Mouse (Mus musculus) lung, postnatal 0 days (tissue): ENCODE measurements around the gene Gm3625. TPM values are rescaled to one million over a fixed set of nuclear protein-coding genes. Genes with fewer than 3 reads are reported as not detected.
A peak's percentile ranks its signal among the peaks of the same experiment; 100 is the strongest.

Experiments
- ATAC-seq: fragments of 200-750 bp; cut with Nextera tagmentation; 2 replicates; pipeline ENCODE4 v1.8.0; 2017; ENCODE audit warnings: moderate library complexity
- DNase-seq: peaks from one replicate; pipeline ENCODE4 v3.0.0-alpha.2; 2016; ENCODE audit warnings: low spot score
- H3K27ac ChIP-seq: fragments of 300-500 bp; sonication (generic); 2 replicates; pipeline ENCODE4 v1.5.1; 2014; ENCODE audit warnings: antibody characterized with exemption, mild to moderate bottlenecking, low read length, mixed read lengths
- H3K27me3 ChIP-seq: fragments of 300-500 bp; sonication (generic); replicated peaks from 2 replicates; pipeline ENCODE4 v1.6.1; 2014; ENCODE audit warnings: low read length, mixed read lengths; ENCODE audit not compliant: insufficient read depth
- H3K36me3 ChIP-seq: fragments of 300-500 bp; sonication (generic); 2 replicates; pipeline ENCODE4 v1.6.1; 2014; ENCODE audit warnings: low read length, mixed read lengths; ENCODE audit not compliant: insufficient read depth
- H3K4me1 ChIP-seq: fragments of 300-500 bp; sonication (generic); 2 replicates; pipeline ENCODE4 v1.6.1; 2014; ENCODE audit warnings: antibody characterized with exemption, low read depth, low read length, mixed read lengths; ENCODE audit not compliant: insufficient read depth
- H3K4me2 ChIP-seq: fragments of 300-500 bp; sonication (generic); replicated peaks from 2 replicates; pipeline ENCODE4 v1.6.1; 2014; ENCODE audit warnings: low read depth, mild to moderate bottlenecking, low read length, moderate library complexity, mixed read lengths
- H3K4me3 ChIP-seq: fragments of 300-500 bp; sonication (generic); 2 replicates; pipeline ENCODE4 v1.5.1; 2014; ENCODE audit warnings: low read depth, low read length
- H3K9ac ChIP-seq: fragments of 300-500 bp; sonication (generic); replicated peaks from 2 replicates; pipeline ENCODE4 v1.6.1; 2014; ENCODE audit warnings: low read depth, mild to moderate bottlenecking
- H3K9me3 ChIP-seq: fragments of 300-500 bp; sonication (generic); 2 replicates; pipeline ENCODE4 v1.6.1; 2016; ENCODE audit warnings: low read length, mixed read lengths
- CTCF ChIP-seq: IDR thresholded peaks from 2 replicates; pipeline ENCODE4 v1.5.1; 2016; ENCODE audit warnings: antibody characterized with exemption, mild to moderate bottlenecking
- EP300 ChIP-seq: IDR thresholded peaks from 2 replicates; pipeline ENCODE4 v1.6.1; 2016; ENCODE audit warnings: antibody characterized with exemption, mild to moderate bottlenecking, control low read depth
- WGBS: fragments of 180-500 bp; shearing (Covaris S2); extraction: QIAGEN DNeasy Blood & Tissue Kit; methylation state at CpG from one replicate; pipeline ENCODE4 v1.1.7; 2014; 5-methylcytosine and 5-hydroxymethylcytosine counted together
- polyA plus RNA-seq: library from polyadenylated mRNA; unstranded; fragments of >200 nt; fragmentation: Nextera tagmentation; extraction: Ambion mirVana; gene quantifications from 2 replicates; pipeline ENCODE4 v1.2.1, GENCODE M21; 2015

Gm3625 gene
- not detected in 2 replicates for polyA plus RNA-seq

- 1% methylated on average over 32 of the region's 49 CpGs for WGBS
- H3K27ac ChIP-seq, result peak within 1 kb of the TSS; percentile 97
- no peak for TF ChIP-seq EP300
- TF ChIP-seq CTCF, result no peak
- H3K36me3 ChIP-seq, result no peaks in the 10 kb centered on the region
- no peaks in the 10 kb centered on the region for H3K9me3 ChIP-seq
- peak within 1 kb of the TSS; percentile 77 for H3K4me2 ChIP-seq
- DNase-seq (peak; percentile 80), ATAC-seq (peak; percentile 89)
- H3K27me3 ChIP-seq, result no peaks in the 10 kb centered on the region
- H3K4me1 ChIP-seq, result peaks cover 8% of the 10 kb centered on the region; the same call in 1 of the 2 replicates
- peak within 1 kb of the TSS; percentile 96 for H3K9ac ChIP-seq
- peak within 1 kb of the TSS; percentile 99 for H3K4me3 ChIP-seq
These were observed at the start of gene Gm3625, which contains the start of gene Itsn2 for GRCm38 (mm10) chr12:4592541-4593165. Gm3625 (minus strand) TSS chr12:4592927. Itsn2 (plus strand) TSS chr12:4592638.

GRCm38 (mm10) chr12:4640737-4641136, 48.0 kb upstream of the Gm3625 start:
- WGBS, result 85% methylated on average over 1 of the region's 1 CpGs
- no peaks in the 10 kb centered on the region for H3K27me3 ChIP-seq
- no peak for TF ChIP-seq CTCF
- TF ChIP-seq EP300, result no peak
- H3K27ac ChIP-seq, result no peak overlapping the region
- no peak overlapping the region for H3K4me2 ChIP-seq
- peaks cover 12% of the 10 kb centered on the region for H3K36me3 ChIP-seq
- DNase-seq, result no peak
- H3K9me3 ChIP-seq, result no peaks in the 10 kb centered on the region
- H3K4me1 ChIP-seq, result no peaks in the 10 kb centered on the region
- no peak overlapping the region for H3K4me3 ChIP-seq
- ATAC-seq, result no peak
- H3K9ac ChIP-seq, result no peak overlapping the region

GRCm38 (mm10) chr12:4638438-4638837, 45.7 kb upstream of the Gm3625 start:
- peaks cover 21% of the 10 kb centered on the region for H3K36me3 ChIP-seq
- no peak overlapping the region for H3K9ac ChIP-seq
- 93% methylated on average over 1 of the region's 1 CpGs for WGBS
- no peak overlapping the region for H3K4me2 ChIP-seq
- H3K27me3 ChIP-seq, result no peaks in the 10 kb centered on the region
- H3K27ac ChIP-seq, result no peak overlapping the region
- H3K9me3 ChIP-seq, result no peaks in the 10 kb centered on the region
- DNase-seq, result no peak
- no peaks in the 10 kb centered on the region for H3K4me1 ChIP-seq
- ATAC-seq, result no peak
- H3K4me3 ChIP-seq, result no peak overlapping the region
- no peak for TF ChIP-seq EP300
- peak; percentile 41 for TF ChIP-seq CTCF

GRCm38 (mm10) chr12:4632957-4633356, 40.2 kb upstream of the Gm3625 start:
- 89% methylated on average over 8 of the region's 8 CpGs for WGBS
- H3K27me3 ChIP-seq, result no peaks in the 10 kb centered on the region
- H3K36me3 ChIP-seq, result peaks cover 38% of the 10 kb centered on the region
- H3K4me1 ChIP-seq, result no peaks in the 10 kb centered on the region
- H3K9ac ChIP-seq, result no peak overlapping the region
- no peak overlapping the region for H3K4me3 ChIP-seq
- H3K4me2 ChIP-seq, result no peak overlapping the region
- ATAC-seq (no peak), DNase-seq (no peak)
- H3K27ac ChIP-seq, result no peak overlapping the region
- TF ChIP-seq EP300, result no peak
- no peak for TF ChIP-seq CTCF
- H3K9me3 ChIP-seq, result no peaks in the 10 kb centered on the region

GRCm38 (mm10) chr12:4624201-4624600, 31.5 kb upstream of the Gm3625 start:
- H3K36me3 ChIP-seq, result no peaks in the 10 kb centered on the region
- H3K27me3 ChIP-seq, result no peaks in the 10 kb centered on the region
- H3K27ac ChIP-seq, result no peak overlapping the region
- no peaks in the 10 kb centered on the region for H3K4me1 ChIP-seq
- DNase-seq (no peak), ATAC-seq (no peak)
- H3K4me3 ChIP-seq, result no peak overlapping the region
- 79% methylated on average over 1 of the region's 1 CpGs for WGBS
- H3K9ac ChIP-seq, result no peak overlapping the region
- no peak for TF ChIP-seq CTCF
- TF ChIP-seq EP300, result no peak
- no peak overlapping the region for H3K4me2 ChIP-seq
- no peaks in the 10 kb centered on the region for H3K9me3 ChIP-seq

GRCm38 (mm10) chr12:4614722-4615121, 22.0 kb upstream of the Gm3625 start:
- Histone ChIP-seq H3K4me2 (no peak overlapping the region), H3K4me3 (no peak overlapping the region), H3K36me3 (no peaks in the 10 kb centered on the region), H3K27me3 (no peaks in the 10 kb centered on the region), H3K9ac (no peak overlapping the region), H3K4me1 (no peaks in the 10 kb centered on the region), H3K9me3 (no peaks in the 10 kb centered on the region), H3K27ac (no peak overlapping the region)
- WGBS, result 51% methylated on average over 2 of the region's 2 CpGs
- TF ChIP-seq CTCF (no peak), EP300 (no peak)
- DNase-seq (no peak), ATAC-seq (no peak)

GRCm38 (mm10) chr12:4606625-4607024, 13.9 kb upstream of the Gm3625 start:
- WGBS, result 55% methylated on average over 3 of the region's 3 CpGs
- H3K4me3 ChIP-seq, result no peak overlapping the region
- H3K4me2 ChIP-seq, result no peak overlapping the region
- H3K9me3 ChIP-seq, result no peaks in the 10 kb centered on the region
- ATAC-seq, result no peak
- no peak for TF ChIP-seq EP300
- no peak for TF ChIP-seq CTCF
- DNase-seq, result no peak
- H3K4me1 ChIP-seq, result no peaks in the 10 kb centered on the region
- no peak overlapping the region for H3K27ac ChIP-seq
- no peaks in the 10 kb centered on the region for H3K27me3 ChIP-seq
- H3K36me3 ChIP-seq, result no peaks in the 10 kb centered on the region
- H3K9ac ChIP-seq, result no peak overlapping the region
